Mouse (Mus musculus) activated CD4-positive, CD25-positive, alpha-beta regulatory T cell, adult 9 weeks (primary cell): Measurements from ENCODE around the gene Hist1h1d. TPM values are rescaled to one million over a fixed set of nuclear protein-coding genes. Genes with fewer than 3 reads are reported as not detected.

Experiments
- polyA plus RNA-seq: library from polyadenylated mRNA; unstranded; fragments of 100-300 nt; shearing (Covaris generic); gene quantifications from one replicate; pipeline ENCODE4 v1.2.1, GENCODE M21; 2017

Hist1h1d gene
- polyA plus RNA-seq, 1 experiment from 2014 or later: 0.50 TPM

Other genes starting within 250 kb of the Hist1h1d start
- gene Zfp322a, start 184.1 kb upstream of the Hist1h1d start, polyA plus RNA-seq: 30.3 TPM
- 11.8 TPM for gene Abt1, start 129.4 kb upstream of the Hist1h1d start, polyA plus RNA-seq
- not detected for gene Btn1a1, start 87.4 kb upstream of the Hist1h1d start, polyA plus RNA-seq
- gene Btn2a2, start 64.4 kb upstream of the Hist1h1d start, polyA plus RNA-seq: not detected
- 3.7 TPM for gene Hist1h4h, start 22.2 kb upstream of the Hist1h1d start, polyA plus RNA-seq
- not detected for gene Hist1h2af, start 19.4 kb upstream of the Hist1h1d start, polyA plus RNA-seq
- 0.77 TPM for gene Hist1h3g, start 17.8 kb upstream of the Hist1h1d start, polyA plus RNA-seq
- not detected for gene Hist1h2bh, start 9.9 kb upstream of the Hist1h1d start, polyA plus RNA-seq
- gene Hist1h3f, start 9.2 kb upstream of the Hist1h1d start, polyA plus RNA-seq: not detected
- 0.90 TPM for gene Hist1h4f, start 1.6 kb upstream of the Hist1h1d start, polyA plus RNA-seq
- 1.3 TPM for gene Hist1h3e, start 9.1 kb downstream of the Hist1h1d start, polyA plus RNA-seq
- gene Hist1h2ae, start 18.0 kb downstream of the Hist1h1d start, polyA plus RNA-seq: 6.5 TPM
- 6.1 TPM for gene Hist1h2bg, start 18.1 kb downstream of the Hist1h1d start, polyA plus RNA-seq
- gene Hist1h2bf, start 20.9 kb downstream of the Hist1h1d start, polyA plus RNA-seq: 1.1 TPM
- gene Hist1h2ad, start 21.1 kb downstream of the Hist1h1d start, polyA plus RNA-seq: not detected
- gene Hist1h3d, start 22.5 kb downstream of the Hist1h1d start, polyA plus RNA-seq: not detected
- 40.6 TPM for gene Hist1h4d, start 28.3 kb downstream of the Hist1h1d start, polyA plus RNA-seq
- 5.0 TPM for gene Hist1h2be, start 67.9 kb downstream of the Hist1h1d start, polyA plus RNA-seq
- gene Hist1h1e, start 69.3 kb downstream of the Hist1h1d start, polyA plus RNA-seq: 15.3 TPM
- gene Hist1h2ac, start 130.7 kb downstream of the Hist1h1d start, polyA plus RNA-seq: 0.24 TPM
- 13.7 TPM for gene Hist1h2bc, start 130.9 kb downstream of the Hist1h1d start, polyA plus RNA-seq
- gene Hist1h1t, start 142.6 kb downstream of the Hist1h1d start, polyA plus RNA-seq: not detected
- 4.1 TPM for gene Hist1h4c, start 145.2 kb downstream of the Hist1h1d start, polyA plus RNA-seq
- 0.76 TPM for gene Hfe, start 157.6 kb downstream of the Hist1h1d start, polyA plus RNA-seq
- 15.9 TPM for gene Hist1h1c, start 185.5 kb downstream of the Hist1h1d start, polyA plus RNA-seq
- not detected for gene Hist1h3c, start 192.3 kb downstream of the Hist1h1d start, polyA plus RNA-seq
- gene Hist1h2bb, start 193.5 kb downstream of the Hist1h1d start, polyA plus RNA-seq: 1.2 TPM
- 2.7 TPM for gene Hist1h2ab, start 197.9 kb downstream of the Hist1h1d start, polyA plus RNA-seq
- not detected for gene Hist1h3b, start 199.0 kb downstream of the Hist1h1d start, polyA plus RNA-seq
- gene Hist1h4b, start 203.8 kb downstream of the Hist1h1d start, polyA plus RNA-seq: 18.1 TPM
- not detected for gene Hist1h4a, start 208.0 kb downstream of the Hist1h1d start, polyA plus RNA-seq
- gene Hist1h3a, start 209.1 kb downstream of the Hist1h1d start, polyA plus RNA-seq: 2.4 TPM
- gene Hist1h1a, start 210.4 kb downstream of the Hist1h1d start, polyA plus RNA-seq: 1.8 TPM
- not detected for gene Trim38, start 216.7 kb downstream of the Hist1h1d start, polyA plus RNA-seq